Comparison of ENCODE assay signal across 8 mouse cellular contexts in genomic region chr11:101009888-101010784, GRCm38 (mm10). TPM values are rescaled to one million over a fixed set of nuclear protein-coding genes. Genes with fewer than 3 reads are reported as not detected.
A peak's percentile ranks its signal among the peaks of the same experiment; 100 is the strongest.
DNase-seq lines count a peak whose midpoint lies in the region; ATAC-seq and TF ChIP-seq lines count a peak whose summit lies in the region.

No protein-coding gene starts in this region.

- no peaks in the 10 kb centered on the region for H3K36me3 ChIP-seq in embryonic facial prominence, embryonic 11.5 days (replicated peaks; ENCODE audit: control insufficient read depth, insufficient read depth, low read depth, low read length)
- peaks cover 31% of the 10 kb centered on the region for H3K36me3 ChIP-seq in hindbrain, embryonic 14.5 days (replicated peaks; ENCODE audit: control insufficient read depth, insufficient read depth)
- peaks cover 36% of the 10 kb centered on the region for H3K36me3 ChIP-seq in liver, embryonic 15.5 days (replicated peaks)

- DNase-seq in kidney, adult 18-20 months, result peak; percentile 29
- no peak for DNase-seq in kidney, postnatal 25 days
- DNase-seq in NIH3T3 (ENCODE audit: low read depth), result peak; percentile 57
- DNase-seq in embryonic facial prominence, embryonic 11.5 days (ENCODE audit: low spot score), result peak; percentile 30
- DNase-seq in hindbrain, embryonic 14.5 days (ENCODE audit: low spot score), result peak; percentile 53
- no peak for DNase-seq in gastrocnemius, postnatal 10 days

- no peaks in the 10 kb centered on the region for H3K27me3 ChIP-seq in embryonic facial prominence, embryonic 11.5 days (ENCODE audit: control insufficient read depth, insufficient read depth, low read length)
- H3K27me3 ChIP-seq in hindbrain, embryonic 14.5 days (ENCODE audit: control insufficient read depth, insufficient read depth, low read length), result no peaks in the 10 kb centered on the region
- H3K27me3 ChIP-seq in liver, embryonic 15.5 days, result peaks cover 8% of the 10 kb centered on the region

- no peaks in the 10 kb centered on the region for H3K9me3 ChIP-seq in embryonic facial prominence, embryonic 11.5 days (replicated peaks; ENCODE audit: control insufficient read depth, low read length)
- H3K9me3 ChIP-seq in hindbrain, embryonic 14.5 days (ENCODE audit: control insufficient read depth, low read length), result no peaks in the 10 kb centered on the region
- H3K9me3 ChIP-seq in liver, embryonic 15.5 days (replicated peaks), result no peaks in the 10 kb centered on the region

- H3K27ac ChIP-seq in embryonic facial prominence, embryonic 11.5 days (replicated peaks; ENCODE audit: low read depth, low read length), result no peak overlapping the region
- peak overlapping the region; percentile 91 for H3K27ac ChIP-seq in hindbrain, embryonic 14.5 days
- H3K27ac ChIP-seq in liver, embryonic 15.5 days (replicated peaks), result peak overlapping the region; percentile 99
- H3K27ac ChIP-seq in olfactory bulb, adult 2 months (ENCODE audit: insufficient read depth, low read depth, low read length), result peak overlapping the region; percentile 73

- TF ChIP-seq CTCF in olfactory bulb, adult 2 months (IDR thresholded peaks at IDR 0.05; ENCODE audit: insufficient read depth, low read depth, low read length), result no peak

- 12% methylated on average over 29 of the region's 29 CpGs for WGBS in embryonic facial prominence, embryonic 11.5 days
- 5% methylated on average over 29 of the region's 29 CpGs for WGBS in hindbrain, embryonic 14.5 days
- 1% methylated on average over 29 of the region's 29 CpGs for WGBS in liver, embryonic 15.5 days (ENCODE audit: insufficient replicate concordance)
- WGBS in olfactory bulb, adult 2 months, result under 1% methylated on average over 29 of the region's 29 CpGs

- peaks cover 3% of the 10 kb centered on the region; the same call in 1 of the 2 replicates for H3K4me1 ChIP-seq in embryonic facial prominence, embryonic 11.5 days (ENCODE audit: control insufficient read depth, insufficient read depth, low read length)
- peaks cover 25% of the 10 kb centered on the region for H3K4me1 ChIP-seq in hindbrain, embryonic 14.5 days (replicated peaks; ENCODE audit: control insufficient read depth, insufficient read depth, low read length)
- peaks cover 53% of the 10 kb centered on the region for H3K4me1 ChIP-seq in liver, embryonic 15.5 days (replicated peaks)
- 0 out of 2 replicates have a peak, but pooled peaks cover 3% of the 10 kb centered on the region for H3K4me1 ChIP-seq in olfactory bulb, adult 2 months (ENCODE audit: control insufficient read depth, insufficient read depth, low read length)

- no peak for TF ChIP-seq POLR2A in olfactory bulb, adult 2 months (IDR thresholded peaks at IDR 0.05; ENCODE audit: insufficient read depth, low read depth, low read length)

- H3K9ac ChIP-seq in embryonic facial prominence, embryonic 11.5 days (replicated peaks; ENCODE audit: low read length), result peak overlapping the region; percentile 75
- H3K9ac ChIP-seq in hindbrain, embryonic 14.5 days, result peak overlapping the region; percentile 81
- H3K9ac ChIP-seq in liver, embryonic 15.5 days, result peak overlapping the region; percentile 94

- H3K4me2 ChIP-seq in embryonic facial prominence, embryonic 11.5 days (ENCODE audit: low read depth, low read length), result peak overlapping the region; percentile 58
- H3K4me2 ChIP-seq in hindbrain, embryonic 14.5 days (replicated peaks), result peak overlapping the region; percentile 58
- peak overlapping the region; percentile 75 for H3K4me2 ChIP-seq in liver, embryonic 15.5 days

- H3K4me3 ChIP-seq in embryonic facial prominence, embryonic 11.5 days (ENCODE audit: low read depth, low read length), result peak overlapping the region; percentile 67
- H3K4me3 ChIP-seq in hindbrain, embryonic 14.5 days (replicated peaks; ENCODE audit: low read length), result peak overlapping the region; percentile 64
- H3K4me3 ChIP-seq in liver, embryonic 15.5 days (replicated peaks), result peak overlapping the region; percentile 85
- peak overlapping the region; percentile 74 for H3K4me3 ChIP-seq in olfactory bulb, adult 2 months (ENCODE audit: insufficient read depth, low read depth, low read length)

- 0 out of 2 replicates have a peak, but pooled peaks have one; percentile 26 for ATAC-seq in embryonic facial prominence, embryonic 11.5 days (replicated peaks; ENCODE audit: insufficient number of reproducible peaks, low FRiP score, low TSS enrichment, low read depth)
- ATAC-seq in hindbrain, embryonic 14.5 days (ENCODE audit: low FRiP score), result no peak; the same call in 1 of the 2 replicates
- ATAC-seq in liver, embryonic 15.5 days (ENCODE audit: insufficient read depth), result peak; percentile 87

RNA-seq across cellular contexts. Expression of gene Atp6v0a1, which starts 0.9 kb away (rescaled TPM):
- polyA plus RNA-seq in embryonic facial prominence, embryonic 11.5 days (2014; fragmentation: Nextera tagmentation; extraction: Ambion mirVana), result 28.0 and 28.4 TPM in 2 replicates
- polyA plus RNA-seq in hindbrain, embryonic 14.5 days (2014; fragmentation: Nextera tagmentation; extraction: Ambion mirVana), result 143 and 152 TPM in 2 replicates
- 45.3 and 47.1 TPM in 2 replicates for polyA plus RNA-seq in liver, embryonic 15.5 days (2015; fragmentation: Nextera tagmentation; extraction: Ambion mirVana)
- 524 TPM in 1 of 2 replicates, not detected in the other for polyA plus RNA-seq in olfactory bulb, adult 2 months (2012; ENCODE audit: insufficient read depth, insufficient read length, low replicate concordance, missing spikeins)
- total RNA-seq in gastrocnemius, postnatal 10 days (2021), result 10 to 100 TPM; 52.9 to 59.9 TPM

RNA-seq across cellular contexts. Expression of gene Cavin1, which starts 39.4 kb away (rescaled TPM):
- polyA plus RNA-seq in embryonic facial prominence, embryonic 11.5 days (2014; fragmentation: Nextera tagmentation; extraction: Ambion mirVana), result 14.7 and 16.3 TPM in 2 replicates
- 20.1 and 21.1 TPM in 2 replicates for polyA plus RNA-seq in hindbrain, embryonic 14.5 days (2014; fragmentation: Nextera tagmentation; extraction: Ambion mirVana)
- 26.9 and 28.1 TPM in 2 replicates for polyA plus RNA-seq in liver, embryonic 15.5 days (2015; fragmentation: Nextera tagmentation; extraction: Ambion mirVana)
- polyA plus RNA-seq in olfactory bulb, adult 2 months (2012; ENCODE audit: insufficient read depth, insufficient read length, low replicate concordance, missing spikeins), result not detected in 2 replicates
- total RNA-seq in gastrocnemius, postnatal 10 days (2021), result 100 to 1,000 TPM; 279 to 309 TPM

RNA-seq across cellular contexts. Expression of gene Naglu, which starts 59.7 kb away (rescaled TPM):
- polyA plus RNA-seq in embryonic facial prominence, embryonic 11.5 days (2014; fragmentation: Nextera tagmentation; extraction: Ambion mirVana), result 3.5 and 5.9 TPM in 2 replicates
- polyA plus RNA-seq in hindbrain, embryonic 14.5 days (2014; fragmentation: Nextera tagmentation; extraction: Ambion mirVana), result 10.2 and 11.3 TPM in 2 replicates
- polyA plus RNA-seq in liver, embryonic 15.5 days (2015; fragmentation: Nextera tagmentation; extraction: Ambion mirVana), result 7.1 and 7.5 TPM in 2 replicates
- not detected in 2 replicates for polyA plus RNA-seq in olfactory bulb, adult 2 months (2012; ENCODE audit: insufficient read depth, insufficient read length, low replicate concordance, missing spikeins)
- 10 to 100 TPM in 1 of 2 experiments, 1 to 10 TPM in 1; 9.2 to 11.6 TPM for total RNA-seq in gastrocnemius, postnatal 10 days (2021)

Comparison
In these comparisons a context has a peak if more than half of its experiments do, and no peak if none do; other contexts are left out.
1. DNase-seq: peak in kidney, adult 18-20 months (single experiment), NIH3T3 (single experiment), embryonic facial prominence, embryonic 11.5 days (single experiment) and hindbrain, embryonic 14.5 days (single experiment); none in kidney, postnatal 25 days (0 of 2) and gastrocnemius, postnatal 10 days (single experiment).
2. RNA of gene Cavin1, which starts 39.4 kb away (polyA plus RNA-seq): 26.9 to 28.1 TPM in liver, embryonic 15.5 days, 20.1 to 21.1 TPM in hindbrain, embryonic 14.5 days and 14.7 to 16.3 TPM in embryonic facial prominence, embryonic 11.5 days; not detected in olfactory bulb, adult 2 months; every median in the first group is over 10 times any median in the second.
3. Peak in every context shown above with its lines, with median percentiles within 50 percentile points of each other: H3K4me2 ChIP-seq, H3K4me3 ChIP-seq and H3K9ac ChIP-seq.